In the genomic region with DNA sequence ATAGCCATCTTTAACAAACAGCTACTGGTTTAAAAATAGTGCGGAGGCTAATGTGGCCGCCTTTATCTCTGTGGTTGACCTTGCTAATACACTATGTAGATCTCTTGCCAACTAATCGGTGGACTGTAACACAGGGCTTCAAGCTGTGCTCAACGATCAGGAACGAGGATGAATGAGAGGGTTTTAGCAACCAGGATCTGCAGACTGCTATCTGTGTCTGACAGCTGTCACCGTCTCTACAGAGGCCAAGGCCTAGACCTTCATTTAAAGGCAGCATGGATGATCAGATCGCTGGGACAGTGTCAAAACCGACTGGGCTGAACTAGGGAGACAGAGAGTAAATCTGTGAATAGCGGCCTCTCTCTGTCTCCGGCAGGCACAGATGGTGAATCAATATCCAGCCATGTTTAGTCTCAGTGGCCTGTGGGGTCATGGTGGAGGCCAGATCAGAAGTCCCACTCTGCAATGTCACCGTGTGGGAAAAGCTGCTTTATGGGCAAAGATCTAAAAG, we compare ENCODE assay signal across 9 mouse cellular contexts.
A peak's percentile ranks its signal among the peaks of the same experiment; 100 is the strongest.
DNase-seq lines count a peak whose midpoint lies in the region; ATAC-seq and TF ChIP-seq lines count a peak whose summit lies in the region.
"Had no signal": no experiment of that assay in that cellular context is flagged by ENCODE, and none has a peak within 500 bp of the region (broad histone marks: within the 10 kb centered on the region; RNA-seq: fewer than 3 reads in every experiment).

No protein-coding gene starts in this region.

- 30% methylated on average over 11 of the region's 11 CpGs for WGBS in heart, embryonic 13.5 days
- whole genome bisulfite sequencing in limb, embryonic 10.5 days: 61% methylated on average over 11 of the region's 11 CpGs

- H3K36me3 ChIP-seq in heart, embryonic 13.5 days: no peaks in the 10 kb centered on the region
- no peaks in the 10 kb centered on the region for H3K36me3 ChIP-seq in limb, embryonic 10.5 days
- H3K36me3 ChIP-seq: lung, embryonic 15.5 days had no signal

- no peak overlapping the region for H3K4me3 ChIP-seq in heart, embryonic 13.5 days
- H3K4me3 ChIP-seq in limb, embryonic 10.5 days: no peak overlapping the region
- no peak overlapping the region for H3K4me3 ChIP-seq in gastrocnemius, adult 2 months
- H3K4me3 ChIP-seq: lung, embryonic 15.5 days had no signal

- H3K27ac ChIP-seq in heart, embryonic 13.5 days (replicated peaks): peak overlapping the region; percentile 83
- H3K27ac ChIP-seq in limb, embryonic 10.5 days: peak overlapping the region; percentile 34; the same call in 1 of the 2 replicates
- no peak overlapping the region; the same call in 1 of the 2 replicates for H3K27ac ChIP-seq in gastrocnemius, adult 2 months
- H3K27ac ChIP-seq: lung, embryonic 15.5 days had no signal

- intact Hi-C loops in gastrocnemius, adult 2 months (cut with DNase I): no loop called here

- no peak for ATAC-seq in heart, embryonic 13.5 days (ENCODE audit: extremely low read depth, insufficient number of reproducible peaks, low FRiP score, low TSS enrichment)

- DNase-seq in adrenal gland, adult (ENCODE audit: inconsistent age in 2 of 2, low spot score in 1 of 2): peak; percentile 35 to 83
- no peak for DNase-seq in adrenal gland, postnatal 4 days (ENCODE audit: low spot score in 2 of 2)
- peak; percentile 17 to 31 for DNase-seq in adrenal gland, postnatal 36 days
- no peak for DNase-seq in limb, embryonic 10.5 days (ENCODE audit: low spot score)
- DNase-seq in gastrocnemius, adult 2 months: no peak
- DNase-seq in thymus, adult 18-20 months: no peak
- DNase-seq in lung, postnatal 36 days: no peak

- peaks cover 47% of the 10 kb centered on the region for H3K4me1 ChIP-seq in heart, embryonic 13.5 days
- H3K4me1 ChIP-seq in limb, embryonic 10.5 days: peaks cover 67% of the 10 kb centered on the region

- no peak for TF ChIP-seq CTCF in gastrocnemius, adult 2 months (IDR thresholded peaks at IDR 0.05)

- peak overlapping the region; percentile 41 for H3K4me2 ChIP-seq in heart, embryonic 13.5 days
- H3K4me2 ChIP-seq: lung, embryonic 15.5 days had no signal

- H3K27me3 ChIP-seq in heart, embryonic 13.5 days (replicated peaks): no peaks in the 10 kb centered on the region
- 0 out of 2 replicates have a peak, but pooled peaks cover 4% of the 10 kb centered on the region for H3K27me3 ChIP-seq in limb, embryonic 10.5 days (ENCODE audit: low read depth, poor library complexity, severe bottlenecking)
- H3K27me3 ChIP-seq: lung, embryonic 15.5 days had no signal

- no peak overlapping the region; the same call in 1 of the 2 replicates for H3K9ac ChIP-seq in heart, embryonic 13.5 days
- H3K9ac ChIP-seq: lung, embryonic 15.5 days had no signal

- no peaks in the 10 kb centered on the region for H3K9me3 ChIP-seq in heart, embryonic 13.5 days
- H3K9me3 ChIP-seq in limb, embryonic 10.5 days (replicated peaks): no peaks in the 10 kb centered on the region
- H3K9me3 ChIP-seq: lung, embryonic 15.5 days had no signal

Comparison
In these comparisons a context has a peak if more than half of its experiments do, and no peak if none do; other contexts are left out.
1. DNase-seq: peak in adrenal gland, adult (2 of 2) and adrenal gland, postnatal 36 days (2 of 2); none in adrenal gland, postnatal 4 days (0 of 2), limb, embryonic 10.5 days (single experiment), gastrocnemius, adult 2 months (single experiment), thymus, adult 18-20 months (0 of 2) and lung, postnatal 36 days (single experiment).